Mouse (Mus musculus) heart, postnatal 25 days (tissue): Measurements from ENCODE around the gene Hist1h4d. TPM values are rescaled to one million over a fixed set of nuclear protein-coding genes. Genes with fewer than 3 reads are reported as not detected.
"Not testable (repeated sequence)": the region's sequence is repeated elsewhere in the genome, so short reads cannot be mapped to it uniquely, and the experiment has no call there.

ENCODE experiments used
- DNase-seq: peaks from one replicate; pipeline ENCODE4 v3.0.0; 2022; ENCODE audit warnings: low spot score
- intact Hi-C: fragments of 180-260 bp; cut with DNase I; formaldehyde crosslinking; loops from one replicate; pipeline ENCODE4 v1.15.1; 2025
- total RNA-seq, 2 experiments: library from RNA; stranded (reverse); gene quantifications; 2 replicates each; pipeline ENCODE4 v1.2.3; 2021

Hist1h4d gene
- total RNA-seq, 2 experiments from 2014 or later: 54.4 to 63.1 TPM

- intact Hi-C loops: not testable (repeated sequence)
Measured at GRCm38 (mm10) chr13:23571504-23572217, 9.7 kb upstream of the Hist1h4d start.

DNA sequence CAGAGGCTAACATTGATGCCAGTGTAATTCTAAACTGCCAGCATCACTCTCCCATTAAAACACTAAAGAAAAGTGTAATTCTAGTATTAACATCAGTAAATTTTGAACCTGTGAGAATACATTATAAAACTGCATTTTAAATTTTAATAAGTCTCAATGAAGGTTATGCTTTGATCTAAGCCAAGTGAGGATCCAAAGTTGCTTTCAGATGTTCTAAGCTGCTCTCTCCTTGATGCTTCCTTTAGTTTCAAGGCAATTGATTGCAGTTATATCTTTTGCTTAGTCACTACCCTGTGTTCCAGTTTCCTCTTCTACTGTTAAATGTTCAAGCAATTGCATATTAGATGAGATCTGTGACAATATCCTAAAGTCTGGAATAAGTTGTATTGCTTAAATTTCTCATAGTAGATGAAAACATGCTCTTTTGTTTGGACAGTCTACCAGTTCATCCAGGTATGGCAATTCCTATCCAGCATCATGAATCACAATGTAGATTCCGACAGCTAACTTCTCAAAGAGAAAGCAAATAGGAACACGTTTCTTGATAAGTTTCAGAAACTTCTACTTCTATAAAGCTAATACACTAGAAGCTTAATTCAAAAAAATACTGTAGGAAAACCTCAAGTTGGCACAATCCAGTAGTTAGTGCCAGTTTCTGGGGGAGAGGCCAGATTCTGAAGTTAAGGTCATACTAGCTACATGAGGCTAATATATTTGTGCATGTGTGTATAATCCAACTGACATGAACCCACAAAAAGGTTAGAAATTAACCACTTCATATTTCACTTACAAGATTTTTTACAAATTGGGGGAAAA, 9.0 kb upstream of the Hist1h4d start:
- intact Hi-C loops: no loop called here
- DNase-seq: no peak

More at GRCm38 (mm10) chr13:23571504-23572217, 9.7 kb upstream of the Hist1h4d start:
- not testable (repeated sequence) for DNase-seq

DNA sequence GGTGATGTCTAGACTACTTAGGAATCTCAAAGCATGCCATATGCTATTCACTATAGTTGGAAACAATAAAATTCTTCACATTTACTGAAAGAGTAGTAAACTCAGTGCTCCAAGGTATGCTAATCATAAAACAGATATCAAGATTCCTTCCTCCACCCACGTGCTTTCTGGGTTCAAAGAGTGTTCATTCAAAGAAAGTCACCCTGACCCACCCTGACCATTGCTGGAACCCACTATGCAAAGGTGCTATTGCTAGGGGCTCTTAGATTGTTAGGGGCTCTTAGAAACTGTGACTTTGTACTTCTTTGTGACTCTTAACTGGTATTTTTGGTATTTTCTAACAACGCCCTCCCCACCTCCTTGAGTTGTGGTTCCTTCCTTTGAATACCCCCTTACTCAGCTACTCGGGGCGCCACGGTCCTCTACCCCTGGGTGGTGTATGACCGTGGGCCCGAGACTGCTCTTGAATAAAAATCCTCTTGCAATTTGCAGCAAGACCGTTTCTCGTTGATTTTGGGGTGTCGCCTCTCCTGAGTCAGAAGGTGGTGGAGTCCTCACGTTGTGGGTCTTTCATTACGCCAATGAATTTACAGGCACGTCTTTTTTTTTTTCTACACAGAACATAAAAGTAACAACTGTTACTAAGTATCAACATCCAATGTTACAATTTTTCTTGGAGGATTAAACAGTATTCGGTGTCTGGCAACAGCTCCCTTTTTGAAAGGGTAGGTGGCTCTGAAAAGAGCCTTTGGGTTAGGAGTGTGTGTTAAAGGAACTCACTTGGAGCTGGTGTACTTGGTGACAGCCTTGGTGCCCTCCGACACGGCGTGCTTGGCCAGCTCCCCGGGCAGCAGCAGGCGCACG, 8.1 kb upstream of the Hist1h4d start:
- intact Hi-C loops: not testable (repeated sequence)

GRCm38 (mm10) chr13:23573898-23574524, 7.4 kb upstream of the Hist1h4d start, which contains the start of the genes Hist1h2bf and Hist1h2ad:
TSS of gene Hist1h2bf (minus strand) at chr13:23574196.
TSS of gene Hist1h2ad (plus strand) at chr13:23574381.
- intact Hi-C loops: not testable (repeated sequence)
- DNase-seq: peak; percentile 86

More for the DNA sequence above, 8.1 kb upstream of the Hist1h4d start:
- not testable (repeated sequence) for DNase-seq

DNA sequence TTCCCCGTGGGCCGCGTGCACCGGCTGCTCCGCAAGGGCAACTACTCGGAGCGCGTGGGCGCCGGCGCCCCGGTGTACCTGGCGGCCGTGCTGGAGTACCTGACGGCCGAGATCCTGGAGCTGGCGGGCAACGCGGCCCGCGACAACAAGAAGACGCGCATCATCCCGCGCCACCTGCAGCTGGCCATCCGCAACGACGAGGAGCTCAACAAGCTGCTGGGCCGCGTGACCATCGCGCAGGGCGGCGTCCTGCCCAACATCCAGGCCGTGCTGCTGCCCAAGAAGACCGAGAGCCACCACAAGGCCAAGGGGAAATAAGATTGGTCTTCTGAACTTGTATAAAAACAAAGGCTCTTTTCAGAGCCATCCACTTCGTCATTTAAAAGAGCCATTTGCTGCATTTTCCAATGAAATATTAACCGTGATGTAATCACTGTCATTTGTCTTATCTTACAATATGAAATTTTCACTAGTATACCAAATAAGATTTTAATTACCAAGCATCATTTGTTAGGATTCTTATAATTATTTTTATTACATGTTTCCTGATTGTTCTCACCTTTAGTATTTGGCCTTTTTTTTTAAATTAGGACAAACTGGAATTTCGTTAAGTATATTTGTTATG, 6.7 kb upstream of the Hist1h4d start:
- DNase-seq, intact Hi-C loops: not testable (repeated sequence)

DNA sequence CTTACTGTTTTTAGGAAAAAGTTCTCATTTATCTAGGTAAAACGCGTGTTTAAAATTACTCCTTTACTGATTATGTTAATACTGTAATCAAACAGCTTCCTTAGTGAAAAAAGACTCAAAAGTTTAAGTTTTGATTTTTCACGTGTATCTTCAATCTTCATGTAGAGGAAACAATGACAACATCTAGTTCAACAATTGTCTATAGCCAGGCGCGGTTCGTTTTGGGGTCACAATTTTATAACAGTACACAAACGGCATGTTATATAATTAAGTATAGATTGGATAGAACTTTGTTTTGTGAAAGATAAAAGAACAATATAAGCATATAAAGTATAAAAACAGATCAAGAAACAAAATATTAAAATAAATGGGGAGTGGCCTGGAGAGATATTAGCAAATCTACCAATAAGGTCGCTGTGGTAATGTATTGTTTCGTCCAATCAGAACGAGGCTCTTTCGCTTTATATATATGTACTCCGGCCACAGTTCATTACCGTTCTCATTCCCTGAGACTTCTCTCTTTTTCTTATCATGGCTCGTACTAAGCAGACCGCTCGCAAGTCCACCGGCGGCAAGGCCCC, 6.0 kb upstream of the Hist1h4d start, which contains the start of gene Hist1h3d:
TSS of gene Hist1h3d (plus strand) at position 493 of the 581 bp plus-strand sequence.
- intact Hi-C loops: no loop called here
- DNase-seq: no peak

GRCm38 (mm10) chr13:23575864-23576313, 5.5 kb upstream of the Hist1h4d start:
- intact Hi-C loops, DNase-seq: not testable (repeated sequence)

- intact Hi-C loops: no loop called here
- DNase-seq: no peak
Measured at GRCm38 (mm10) chr13:23576351-23576881, 5.0 kb upstream of the Hist1h4d start.

DNA sequence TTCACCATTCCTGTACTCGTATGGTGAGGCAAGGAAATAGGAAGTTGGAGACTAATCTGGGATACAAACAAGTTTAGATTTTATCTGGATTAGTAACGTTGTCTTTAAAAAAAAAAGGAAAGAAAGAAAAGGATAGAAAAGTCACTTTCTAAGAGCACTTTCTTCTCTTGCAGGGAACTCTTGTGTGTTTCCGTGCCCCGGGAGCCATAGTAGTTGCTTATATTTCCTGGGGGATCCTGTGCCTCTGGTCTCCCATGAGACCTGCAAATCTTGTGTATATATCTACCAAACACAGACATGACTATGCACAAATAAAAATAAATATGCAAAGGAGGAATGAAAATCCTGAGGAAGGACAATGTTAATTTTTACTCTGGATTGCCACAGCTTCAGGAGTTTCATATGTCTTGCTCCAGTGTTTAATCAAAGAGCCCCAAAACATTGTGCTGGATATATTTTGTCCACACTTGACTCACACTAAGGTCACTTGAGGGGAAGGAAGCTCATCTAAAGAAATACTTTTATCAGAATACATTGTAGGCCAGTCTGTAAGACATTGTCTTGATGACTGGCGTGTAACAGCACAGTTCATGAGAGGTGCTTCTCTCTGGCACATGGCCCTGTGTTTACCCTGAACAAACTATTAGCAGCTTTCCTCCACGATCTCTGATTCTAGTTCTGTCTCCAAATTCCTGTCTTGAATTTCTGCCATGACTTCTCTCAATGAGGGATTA, 4.3 kb upstream of the Hist1h4d start:
- no peak for DNase-seq
- intact Hi-C loops: no loop called here

DNA sequence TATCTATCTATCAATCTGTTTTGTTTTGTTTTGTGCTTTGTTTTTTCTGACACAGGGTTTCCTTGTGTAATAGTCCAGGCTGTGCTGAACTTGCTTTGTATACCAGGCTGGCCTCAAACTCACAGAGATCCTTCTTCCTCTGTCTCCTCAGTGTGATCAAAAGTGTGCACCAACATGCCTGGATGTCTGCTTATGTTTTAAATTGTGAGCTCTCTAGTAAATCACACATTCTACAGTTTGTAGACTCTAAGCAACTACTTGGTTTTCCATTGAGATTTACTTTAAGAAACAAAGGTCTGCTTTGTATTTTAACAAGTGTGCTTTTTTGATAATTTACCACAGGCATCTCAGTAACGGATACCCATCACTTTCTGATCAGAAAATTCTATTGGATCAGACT, 3.6 kb upstream of the Hist1h4d start:
- DNase-seq: no peak
- intact Hi-C loops: no loop called here

GRCm38 (mm10) chr13:23582219-23583056, 1.0 kb downstream of the Hist1h4d start:
- no peak for DNase-seq
- intact Hi-C loops: loop anchor here (5.0 kb wide), 3 partner anchors 50 to 170 kb away; partner anchors contain the start of genes Hist1h2ab, Hist1h2af, Hist1h3b and Hist1h4h

DNA sequence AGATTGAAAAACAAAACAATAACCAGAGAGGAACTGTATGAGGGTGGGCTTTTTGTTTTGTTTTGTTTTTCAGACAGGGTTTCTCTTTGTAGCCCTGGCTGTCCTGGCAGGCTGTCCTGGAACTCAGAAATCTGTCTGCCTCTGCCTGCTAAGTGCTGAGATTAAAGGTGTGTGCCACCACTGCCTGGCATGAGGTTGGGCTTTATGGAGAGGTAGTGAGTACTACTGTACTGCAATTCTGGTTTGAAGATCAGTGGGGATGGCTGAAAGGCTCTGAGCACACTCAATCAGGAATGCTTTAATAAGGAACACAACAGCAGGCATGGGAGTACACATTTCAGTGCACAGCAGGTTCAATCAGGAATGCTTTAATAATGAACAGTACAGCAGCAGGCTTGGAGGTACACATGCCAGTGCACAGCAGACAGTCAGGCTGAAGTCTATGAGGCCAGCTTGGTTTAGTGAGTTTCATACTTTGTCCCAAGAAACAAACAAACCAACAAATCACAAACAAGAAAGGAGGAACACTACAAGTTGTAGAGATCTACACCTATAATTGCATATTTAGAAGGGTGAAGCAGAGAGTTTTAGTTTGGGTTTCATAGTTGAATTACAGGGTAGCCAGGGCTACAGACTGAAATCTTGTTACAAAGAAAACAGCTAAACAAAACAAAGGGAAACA, 2.1 kb downstream of the Hist1h4d start:
- intact Hi-C loops: loop anchor here (5.0 kb wide), 3 partner anchors 51 to 169 kb away; partner anchors contain the start of genes Hist1h2ab, Hist1h2af, Hist1h3b and Hist1h4h
- no peak for DNase-seq

- no peak for DNase-seq
- intact Hi-C loops: loop anchor here (5.0 kb wide), 3 partner anchors 52 to 168 kb away; partner anchors contain the start of genes Hist1h2ab, Hist1h2af, Hist1h3b and Hist1h4h
Measured at GRCm38 (mm10) chr13:23584331-23584730, 2.9 kb downstream of the Hist1h4d start.

GRCm38 (mm10) chr13:23585029-23585441, 3.6 kb downstream of the Hist1h4d start:
- intact Hi-C loops: loop anchor here (1.0 to 5.0 kb wide), 3 partner anchors 36 to 1828 kb away; partner anchors contain the start of genes Hist1h2ag, Hist1h2be, Hist1h2bj and Hist1h4i
- peak; percentile 50 for DNase-seq

DNA sequence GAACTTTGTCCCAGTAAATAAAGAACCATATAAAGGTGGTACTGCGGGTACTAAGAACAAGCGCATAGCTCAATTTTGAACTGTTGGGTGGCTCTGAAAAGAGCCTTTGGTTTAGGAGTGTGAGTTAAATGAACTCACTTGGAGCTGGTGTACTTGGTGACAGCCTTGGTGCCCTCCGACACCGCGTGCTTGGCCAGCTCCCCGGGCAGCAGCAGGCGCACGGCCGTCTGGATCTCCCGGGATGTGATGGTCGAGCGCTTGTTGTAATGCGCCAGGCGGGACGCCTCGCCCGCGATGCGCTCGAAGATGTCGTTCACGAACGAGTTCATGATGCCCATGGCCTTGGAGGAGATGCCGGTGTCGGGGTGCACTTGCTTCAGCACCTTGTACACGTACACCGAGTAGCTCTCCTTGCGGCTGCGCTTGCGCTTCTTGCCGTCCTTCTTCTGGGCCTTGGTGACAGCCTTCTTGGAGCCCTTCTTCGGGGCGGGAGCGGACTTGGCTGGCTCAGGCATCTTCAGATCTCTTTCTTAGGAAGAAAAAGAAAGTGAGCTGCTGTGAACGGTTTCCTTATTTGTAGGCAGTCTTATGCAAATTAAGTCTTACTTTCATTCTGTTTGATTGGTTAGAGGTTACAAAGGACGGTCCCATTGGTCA, 4.2 kb downstream of the Hist1h4d start:
- intact Hi-C loops: loop anchor here (1.0 to 5.0 kb wide), 3 partner anchors 36 to 1828 kb away; partner anchors contain the start of genes Hist1h2ag, Hist1h2be, Hist1h2bj and Hist1h4i
- peak; percentile 66 for DNase-seq
